Mouse (Mus musculus) heart, postnatal 10 days (tissue): ENCODE measurements around the gene Thy1. TPM values are rescaled to one million over a fixed set of nuclear protein-coding genes. Genes with fewer than 3 reads are reported as not detected.

Experiments used
- DNase-seq, 2 experiments: peaks; one replicate each; pipeline ENCODE4 v3.0.0; 2021
- intact Hi-C: fragments of 180-260 bp; cut with DNase I; formaldehyde crosslinking; loops from one replicate; pipeline ENCODE4 v1.15.1; 2025
- total RNA-seq, 2 experiments: library from RNA; stranded (reverse); gene quantifications; 2 replicates each; pipeline ENCODE4 v1.2.3; 2021

Gene Thy1
- total RNA-seq, 2 experiments from 2014 or later, result 31.3 to 32.3 TPM

DNA sequence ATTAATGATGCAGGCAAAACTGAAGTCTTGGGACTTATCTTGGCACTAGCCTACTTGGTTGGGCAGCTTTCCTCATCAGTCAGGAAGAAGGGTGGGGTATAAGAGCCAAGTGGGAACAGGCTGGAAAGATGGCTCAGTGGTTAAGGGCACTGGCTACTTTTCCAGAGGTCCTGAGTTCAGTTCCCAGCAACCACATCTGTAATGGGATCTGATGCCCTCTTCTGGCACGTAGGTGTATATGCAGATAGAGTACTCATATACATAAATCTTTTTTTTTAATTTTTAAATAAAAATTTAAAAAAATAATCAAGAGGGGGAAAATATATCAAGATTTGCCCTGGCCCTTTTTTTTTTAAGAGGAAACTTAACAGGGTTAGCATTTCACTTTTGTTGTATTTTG, 22.0 kb downstream of the Thy1 start:
- no peak for DNase-seq

DNA sequence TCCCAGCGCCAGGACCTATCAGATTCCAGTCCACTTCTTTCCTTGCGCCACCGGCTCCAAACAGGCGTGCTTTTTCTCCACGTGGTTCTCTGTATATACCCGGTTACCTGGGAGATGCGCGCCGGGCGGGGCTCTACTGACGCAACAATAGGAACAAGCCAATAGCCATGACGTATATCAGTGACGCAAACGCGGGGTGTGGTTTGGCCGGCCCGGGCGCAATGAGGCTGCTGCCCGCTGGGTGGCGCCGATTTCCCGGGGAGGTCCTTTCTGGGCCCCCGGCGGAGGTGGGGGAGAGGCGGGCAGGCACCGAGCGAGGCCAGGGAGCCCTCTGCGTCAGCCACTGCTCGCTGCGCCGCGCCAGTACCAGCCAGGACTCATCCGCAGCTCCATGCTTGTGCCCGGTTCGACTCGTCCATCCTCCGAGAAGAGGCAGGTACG, 23.6 kb downstream of the Thy1 start, which contains the start of gene Usp2:
Gene Usp2, plus strand, starts transcription at position 237 of the 441 bp plus-strand sequence.
- peak; percentile 100 for DNase-seq
- intact Hi-C loops, result loop anchor here (2.0 kb wide), 2 partner anchors 42 to 82 kb away; no protein-coding TSS in a partner anchor

More for the DNA sequence above, 22.0 kb downstream of the Thy1 start:
- intact Hi-C loops, result no loop called here

DNA sequence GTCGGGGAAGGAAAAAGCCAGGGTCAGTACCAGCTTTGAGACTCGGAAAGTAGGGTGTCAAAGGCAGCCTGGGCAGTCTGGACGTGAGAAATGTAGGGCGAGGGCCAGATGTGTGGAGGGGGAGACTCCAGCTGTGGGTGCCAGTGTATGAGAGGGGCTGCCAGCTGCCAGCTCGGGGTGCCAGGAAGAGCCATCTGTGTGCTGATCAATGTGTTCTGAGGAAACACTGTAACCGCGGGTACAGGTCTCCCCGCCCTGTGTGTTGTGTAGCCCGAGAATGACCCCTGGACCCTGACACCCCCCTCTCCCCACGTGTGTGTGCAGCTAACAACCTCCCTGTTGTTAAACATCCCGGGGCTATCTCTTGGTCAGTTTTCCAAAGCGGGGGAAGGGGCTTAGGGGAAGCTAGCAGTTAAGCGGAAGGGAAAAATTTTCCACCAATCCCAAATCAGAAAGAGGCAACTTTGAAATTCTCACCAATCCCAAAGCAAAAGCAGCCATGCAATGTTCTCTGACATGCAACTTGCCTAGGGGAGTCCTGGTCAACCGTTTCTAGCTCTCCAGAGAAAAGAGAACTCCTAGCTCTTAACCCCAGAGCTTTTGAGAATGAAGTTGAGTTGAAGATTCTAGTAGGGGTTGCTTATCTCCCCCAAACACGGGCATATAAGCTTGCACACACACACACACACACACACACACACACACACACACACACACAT, 24.2 kb downstream of the Thy1 start:
- intact Hi-C loops, result loop anchor here (2.0 kb wide), 2 partner anchors 41 to 83 kb away; no protein-coding TSS in a partner anchor
- DNase-seq, result no peak

DNA sequence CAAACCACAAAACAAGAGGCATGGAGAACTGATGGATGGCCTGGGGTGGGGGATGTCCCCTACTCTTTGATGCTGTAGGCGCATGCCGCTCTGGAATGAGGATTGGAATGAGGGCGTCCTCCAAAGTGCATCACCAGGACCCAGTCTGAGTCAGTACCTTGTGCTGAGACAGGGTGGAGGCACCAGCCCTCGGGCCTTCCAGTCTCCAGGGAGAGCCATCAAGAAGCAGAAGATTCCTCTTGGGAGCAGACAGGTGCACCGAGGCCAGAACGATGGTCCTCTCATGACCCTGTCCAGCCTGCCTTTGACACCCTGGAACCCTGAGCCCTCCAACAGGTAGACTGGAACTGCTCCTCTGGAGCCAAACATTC, 24.8 kb downstream of the Thy1 start:
- intact Hi-C loops, result loop anchor here (2.0 kb wide), 2 partner anchors 41 to 83 kb away; no protein-coding TSS in a partner anchor

DNA sequence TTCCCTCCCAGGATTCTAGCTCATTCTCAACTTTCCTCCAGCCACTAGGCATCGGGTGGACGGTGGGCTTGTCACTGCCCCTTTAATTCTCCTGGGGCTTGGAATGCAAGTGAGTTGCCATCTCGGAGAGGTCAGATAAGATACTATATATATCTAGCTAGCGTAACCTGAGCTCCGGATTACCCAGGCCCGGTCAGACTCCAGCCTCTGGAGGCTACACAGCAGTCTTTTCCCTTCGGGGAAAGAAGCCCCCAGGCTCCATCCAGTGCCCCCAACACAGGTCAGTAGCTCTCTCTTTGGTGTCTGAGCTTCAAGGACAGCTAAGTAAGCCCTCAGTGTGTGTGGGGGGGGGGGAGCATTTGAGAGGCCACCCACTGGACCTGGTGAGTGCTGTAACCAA, 26.1 kb downstream of the Thy1 start:
- peak; percentile 55 to 61 for DNase-seq
- intact Hi-C loops, result no loop called here

More for the DNA sequence above, 24.8 kb downstream of the Thy1 start:
- DNase-seq, result no peak

DNA sequence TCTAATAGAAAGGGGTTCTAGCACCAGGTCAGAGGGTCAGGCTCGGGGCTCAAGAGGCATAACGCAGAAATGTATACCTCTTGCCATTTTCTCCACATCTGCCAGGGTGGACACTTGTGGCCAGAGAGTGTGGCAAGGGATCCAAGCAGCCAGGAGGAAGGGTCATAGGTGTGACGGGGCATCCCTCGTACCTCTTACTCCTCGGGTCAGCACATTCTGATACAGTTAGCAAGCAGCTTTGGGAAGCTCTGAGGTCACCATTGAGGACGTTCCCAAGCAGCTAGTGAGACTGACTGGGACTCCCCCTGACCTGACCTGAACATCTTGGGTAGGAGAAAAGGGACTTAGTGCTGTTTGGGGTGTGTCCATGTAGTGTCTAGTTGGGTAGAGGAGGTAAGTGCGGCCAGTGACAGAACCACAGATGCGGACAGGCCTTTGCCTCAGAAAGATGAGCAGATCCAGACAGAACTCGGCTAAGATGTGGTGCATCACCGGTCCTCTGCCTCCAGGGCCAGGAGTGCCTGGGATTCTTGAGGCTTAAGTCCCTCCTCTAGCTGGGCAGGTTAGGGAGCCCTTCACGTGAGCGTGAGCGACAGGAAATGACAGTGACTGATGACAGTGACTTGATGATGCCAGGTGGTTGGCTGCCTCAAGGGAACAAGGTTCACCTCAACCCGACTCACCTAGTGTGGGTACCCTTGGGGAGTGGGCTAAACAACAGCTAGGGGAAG, 27.1 kb downstream of the Thy1 start:
- no peak for DNase-seq
- intact Hi-C loops, result no loop called here

DNA sequence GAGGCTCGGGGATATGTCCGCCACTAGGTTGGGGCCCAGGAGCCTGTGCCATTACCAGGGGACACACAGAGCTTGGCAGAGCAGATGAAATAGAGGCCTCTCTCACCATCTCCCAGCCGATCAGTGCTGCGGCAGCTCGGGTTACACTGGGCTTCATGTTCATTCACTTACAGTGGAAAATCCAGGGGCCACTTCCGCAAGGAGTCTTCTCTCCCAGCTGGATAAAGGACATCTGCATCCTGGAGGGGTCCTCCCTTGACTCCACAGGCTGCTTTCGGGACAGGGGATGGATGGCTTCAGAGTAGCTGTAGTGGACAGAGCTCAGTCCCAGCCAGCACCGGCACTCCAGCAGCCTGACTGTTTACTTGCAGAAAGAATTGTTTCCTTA, 27.7 kb downstream of the Thy1 start:
- intact Hi-C loops, result no loop called here
- DNase-seq, result no peak

DNA sequence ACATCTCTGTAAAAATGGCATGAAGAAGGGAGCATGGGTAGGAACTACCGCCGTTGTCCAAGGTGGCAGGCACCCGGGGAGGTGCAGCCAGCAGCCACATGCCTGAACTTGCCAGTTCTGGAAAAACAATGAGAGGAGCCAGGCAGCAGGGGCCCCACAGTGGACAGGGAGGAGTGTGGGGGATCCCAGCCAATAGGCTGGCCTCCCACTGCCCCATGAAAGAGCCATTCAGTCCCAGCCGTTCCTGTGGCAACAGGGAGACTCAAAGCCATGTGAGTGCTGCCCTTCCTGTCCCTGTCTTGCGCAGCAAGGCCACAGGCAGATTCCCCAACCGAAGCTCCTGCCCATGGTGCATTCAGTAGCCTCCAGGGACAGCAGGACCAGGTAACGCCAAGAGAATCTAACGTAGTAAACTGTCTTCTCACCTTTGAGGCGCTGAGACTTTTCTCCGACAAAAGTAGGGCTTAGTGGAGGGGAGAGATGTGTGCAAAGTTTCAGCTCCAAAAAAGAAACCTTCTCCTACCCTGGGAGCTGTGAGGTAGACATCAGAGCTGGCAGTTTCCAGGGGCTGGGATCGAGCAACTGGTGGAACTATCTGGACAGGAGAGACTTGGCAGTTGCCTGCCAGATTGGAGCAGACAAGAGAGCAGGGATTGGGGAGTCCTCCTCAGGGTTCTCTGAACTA, 28.9 kb downstream of the Thy1 start:
- intact Hi-C loops, result loop anchor here (2.0 kb wide), 1 partner anchor 23 kb away; no protein-coding TSS in a partner anchor
- DNase-seq, result peak in 1 of 2 experiments; percentile 52

DNA sequence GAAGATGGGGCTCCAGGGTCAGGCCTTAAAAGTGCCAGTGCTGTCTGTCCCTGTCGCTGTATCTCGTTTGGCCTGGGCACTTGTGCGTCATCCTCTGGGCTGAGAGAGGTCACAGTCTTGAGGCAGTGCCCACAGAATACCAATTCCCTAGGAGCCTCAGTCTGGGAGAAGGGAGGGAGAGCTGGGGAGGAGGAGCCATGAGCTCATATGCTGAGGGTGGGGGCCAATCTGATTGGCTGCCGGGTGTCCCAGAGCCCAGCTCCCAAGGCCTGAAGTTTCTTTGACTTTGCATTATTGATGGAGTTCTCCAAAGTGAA, 29.4 kb downstream of the Thy1 start:
- intact Hi-C loops, result loop anchor here (2.0 kb wide), 1 partner anchor 22 kb away; no protein-coding TSS in a partner anchor
- peak; percentile 61 to 67 for DNase-seq

DNA sequence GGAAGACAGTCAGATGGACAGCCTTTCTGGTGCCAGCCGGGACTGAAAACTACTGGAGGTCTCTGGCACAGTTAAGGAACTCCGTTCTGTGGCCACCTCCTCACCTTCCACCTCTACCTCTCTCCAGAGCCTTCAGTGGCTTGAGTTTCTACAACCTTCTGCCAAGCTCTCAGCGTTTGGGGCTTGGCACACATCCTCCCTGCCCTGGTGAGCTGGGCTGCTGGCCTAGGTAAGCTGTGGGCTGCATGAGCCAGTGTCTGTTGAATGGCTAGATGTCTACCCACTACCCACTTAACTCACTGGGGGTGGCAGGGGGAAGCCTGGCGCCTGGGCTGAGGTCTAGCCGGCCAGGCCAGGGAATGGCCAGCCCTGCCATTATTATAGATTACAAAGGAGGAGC, 29.9 kb downstream of the Thy1 start:
- intact Hi-C loops, result loop anchor here (2.0 kb wide), 1 partner anchor 22 kb away; no protein-coding TSS in a partner anchor
- peak in 1 of 2 experiments; percentile 41 for DNase-seq

DNA sequence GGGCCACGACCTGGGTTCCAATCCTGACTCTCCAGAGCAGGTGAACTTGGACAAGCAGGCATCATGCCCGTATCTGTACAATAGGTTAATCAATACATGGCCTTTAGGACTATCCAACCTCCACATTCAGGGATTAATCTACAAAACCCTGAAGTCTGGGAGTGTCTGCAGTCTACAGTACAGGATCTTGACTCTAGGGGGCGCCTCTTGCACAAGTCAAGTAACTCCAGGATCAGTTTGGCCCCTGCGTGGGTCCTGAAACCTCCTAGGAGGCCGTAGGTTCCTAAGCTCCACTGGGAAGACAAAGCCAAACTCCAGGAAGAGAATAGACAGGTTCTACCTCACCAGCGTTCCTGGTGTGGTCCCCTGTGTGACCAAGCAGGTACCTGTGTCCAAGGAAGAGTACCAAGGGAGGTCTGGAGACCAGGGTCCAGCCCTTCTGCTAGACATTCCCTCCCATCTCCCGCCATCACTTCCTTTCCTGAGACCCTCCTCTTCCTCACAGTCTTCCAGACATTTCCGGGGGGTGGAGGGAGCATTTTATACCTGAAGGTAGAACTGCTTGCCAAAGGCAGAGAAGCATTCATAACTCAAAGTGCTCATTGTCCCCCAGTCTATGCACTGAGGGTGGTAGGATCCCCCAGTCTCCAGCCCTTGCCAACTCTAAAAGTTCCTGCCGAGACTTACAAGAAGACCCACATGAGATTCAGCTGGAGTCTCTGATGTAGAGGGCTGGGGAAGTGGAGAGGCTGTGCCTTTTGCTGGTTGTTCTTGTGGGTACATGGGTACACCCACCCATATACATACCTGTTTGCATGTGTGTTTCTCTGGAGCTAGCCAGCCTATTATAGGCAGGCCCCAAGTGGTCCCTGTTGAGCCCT, 31.5 kb downstream of the Thy1 start:
- peak in 1 of 2 experiments; percentile 55 for DNase-seq
- intact Hi-C loops, result no loop called here

DNA sequence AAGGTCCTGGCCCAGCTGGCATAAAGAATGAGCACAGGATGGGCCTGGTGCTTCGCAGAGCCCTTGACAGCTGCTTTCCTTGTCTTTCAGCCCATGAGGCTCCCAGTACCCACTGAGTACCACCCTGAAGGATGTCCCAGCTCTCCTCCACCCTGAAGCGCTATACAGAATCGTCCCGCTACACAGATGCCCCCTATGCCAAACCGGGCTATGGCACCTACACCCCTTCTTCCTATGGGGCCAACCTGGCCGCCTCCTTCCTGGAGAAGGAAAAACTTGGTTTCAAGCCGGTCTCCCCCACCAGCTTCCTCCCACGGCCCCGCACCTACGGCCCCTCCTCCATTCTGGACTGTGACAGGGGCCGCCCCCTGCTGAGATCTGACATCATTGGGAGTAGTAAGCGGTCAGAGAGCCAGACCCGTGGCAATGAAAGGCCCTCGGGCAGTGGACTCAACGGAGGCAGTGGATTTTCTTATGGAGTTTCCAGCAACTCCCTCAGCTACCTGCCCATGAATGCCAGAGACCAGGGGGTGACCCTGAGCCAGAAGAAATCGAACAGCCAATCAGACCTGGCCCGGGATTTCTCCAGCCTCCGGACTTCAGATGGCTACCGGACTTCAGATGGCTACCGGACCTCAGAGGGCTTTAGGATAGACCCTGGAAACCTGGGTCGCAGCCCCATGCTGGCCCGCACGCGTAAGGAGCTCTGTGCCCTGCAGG, 32.3 kb downstream of the Thy1 start:
- no peak for DNase-seq

DNA sequence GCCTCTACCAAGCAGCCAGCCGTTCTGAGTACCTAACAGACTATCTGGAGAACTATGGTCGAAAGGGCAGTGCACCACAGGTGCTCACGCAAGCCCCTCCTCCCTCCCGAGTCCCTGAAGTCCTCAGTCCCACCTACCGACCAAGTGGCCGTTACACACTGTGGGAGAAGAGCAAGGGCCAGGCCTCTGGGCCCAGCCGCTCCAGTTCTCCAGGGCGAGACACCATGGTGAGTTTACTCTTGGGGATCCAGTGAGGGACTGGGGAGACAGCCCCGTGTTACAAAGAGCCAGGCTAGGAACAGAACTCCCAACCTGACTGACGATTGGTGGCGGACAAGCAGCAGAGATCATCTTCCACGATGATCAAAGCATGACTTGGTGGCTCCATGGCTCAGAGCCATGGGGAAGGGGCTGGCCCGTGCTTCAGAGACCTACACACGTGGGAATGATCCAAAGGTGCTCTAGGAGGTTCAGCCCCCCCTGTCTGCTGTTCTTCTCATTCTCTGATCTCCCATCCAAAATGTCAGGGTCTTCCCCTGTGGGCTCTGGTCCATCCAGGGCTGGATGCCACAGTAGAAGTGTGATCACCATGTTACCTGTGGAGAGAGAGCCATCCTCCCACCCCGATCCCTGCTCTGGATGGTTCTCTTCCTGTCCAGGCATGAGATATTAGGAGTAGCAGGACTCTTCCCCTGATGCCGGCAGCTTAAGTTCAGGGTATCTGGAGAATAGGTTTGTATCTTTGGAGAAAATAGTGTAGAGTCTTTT, 33.0 kb downstream of the Thy1 start:
- intact Hi-C loops, result no loop called here
- DNase-seq, result no peak

More for the DNA sequence above, 32.3 kb downstream of the Thy1 start:
- intact Hi-C loops, result no loop called here

DNA sequence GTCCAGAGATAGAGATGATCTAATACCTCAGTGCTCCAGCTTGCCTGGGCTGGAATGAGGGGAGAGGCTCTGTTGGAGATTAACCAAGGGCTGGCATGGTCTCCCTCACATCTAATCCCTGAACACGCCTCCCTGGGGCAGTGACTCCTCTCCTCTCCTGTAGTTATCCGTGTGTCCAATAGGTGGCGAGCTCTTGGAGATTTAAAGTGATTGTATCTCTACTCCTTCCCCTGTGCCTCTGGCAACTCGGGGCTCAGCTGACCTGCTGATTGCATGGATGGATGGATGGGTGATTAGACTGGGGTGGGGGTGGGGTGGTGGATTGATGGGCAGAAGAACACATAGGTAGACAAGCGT, 33.6 kb downstream of the Thy1 start:
- peak; percentile 83 to 85 for DNase-seq
- intact Hi-C loops, result no loop called here

DNA sequence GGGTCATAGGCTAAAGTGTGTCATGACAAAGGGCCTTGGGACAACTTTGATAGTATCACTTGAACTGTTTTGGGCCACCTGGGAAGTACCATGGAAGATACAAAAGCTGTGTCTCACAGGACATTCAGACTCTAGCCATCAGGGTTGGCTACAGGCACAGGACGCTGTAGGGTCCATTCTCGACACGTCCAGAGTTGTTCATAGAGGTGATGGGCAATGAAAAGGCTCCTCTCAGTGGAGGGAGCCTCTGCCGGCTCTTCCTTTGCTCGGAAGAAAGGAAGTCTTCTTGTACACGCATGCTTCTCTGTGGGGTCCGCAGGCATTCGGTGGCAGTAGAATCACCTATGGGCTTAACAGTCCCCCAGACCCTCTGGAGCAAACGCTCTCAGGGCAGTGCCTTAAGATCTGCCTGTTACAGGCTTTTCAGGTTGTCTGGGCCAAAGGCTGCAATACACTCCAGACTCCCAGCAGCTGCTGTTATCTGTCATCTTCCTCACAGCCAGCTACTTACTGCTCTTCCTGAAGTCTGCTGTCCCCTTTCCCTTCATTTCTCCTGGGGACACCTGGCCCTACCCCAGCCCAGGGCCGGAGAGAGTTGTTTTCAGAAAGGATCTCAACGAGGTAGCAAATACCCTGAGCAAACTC, 34.2 kb downstream of the Thy1 start:
- DNase-seq, result no peak
- intact Hi-C loops, result no loop called here

DNA sequence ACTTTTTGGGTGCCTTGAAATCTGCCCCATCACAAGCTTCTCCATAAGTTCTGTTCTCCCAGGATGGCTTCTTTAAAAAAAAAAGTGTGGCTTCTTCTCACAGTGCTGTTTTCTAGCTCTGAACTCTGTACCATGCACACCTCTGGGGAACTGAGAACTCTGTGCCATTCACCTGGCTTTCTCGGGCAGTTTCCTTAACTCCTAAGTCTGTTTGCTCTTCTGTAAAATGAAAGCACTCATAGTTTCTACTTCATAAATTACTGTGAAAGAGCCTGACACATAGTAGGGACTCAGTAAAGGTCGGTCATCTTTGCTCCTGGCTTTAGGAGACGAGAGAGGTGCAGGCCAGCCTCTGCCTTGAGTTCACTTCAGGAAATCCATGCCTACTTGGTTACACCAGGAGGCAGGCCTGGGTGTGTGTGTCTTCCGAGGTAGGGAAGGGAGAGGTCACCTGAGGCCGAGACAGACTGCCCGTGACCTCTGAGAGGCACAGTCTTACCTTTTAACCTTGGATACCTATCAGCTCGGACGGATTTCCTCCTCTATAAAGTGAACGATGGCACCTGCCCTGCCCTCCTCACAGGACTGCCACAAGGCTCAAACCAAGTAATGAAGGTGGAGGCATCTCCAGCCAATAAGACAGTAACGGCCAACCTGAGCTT, 35.1 kb downstream of the Thy1 start:
- intact Hi-C loops, result no loop called here
- DNase-seq, result no peak

DNA sequence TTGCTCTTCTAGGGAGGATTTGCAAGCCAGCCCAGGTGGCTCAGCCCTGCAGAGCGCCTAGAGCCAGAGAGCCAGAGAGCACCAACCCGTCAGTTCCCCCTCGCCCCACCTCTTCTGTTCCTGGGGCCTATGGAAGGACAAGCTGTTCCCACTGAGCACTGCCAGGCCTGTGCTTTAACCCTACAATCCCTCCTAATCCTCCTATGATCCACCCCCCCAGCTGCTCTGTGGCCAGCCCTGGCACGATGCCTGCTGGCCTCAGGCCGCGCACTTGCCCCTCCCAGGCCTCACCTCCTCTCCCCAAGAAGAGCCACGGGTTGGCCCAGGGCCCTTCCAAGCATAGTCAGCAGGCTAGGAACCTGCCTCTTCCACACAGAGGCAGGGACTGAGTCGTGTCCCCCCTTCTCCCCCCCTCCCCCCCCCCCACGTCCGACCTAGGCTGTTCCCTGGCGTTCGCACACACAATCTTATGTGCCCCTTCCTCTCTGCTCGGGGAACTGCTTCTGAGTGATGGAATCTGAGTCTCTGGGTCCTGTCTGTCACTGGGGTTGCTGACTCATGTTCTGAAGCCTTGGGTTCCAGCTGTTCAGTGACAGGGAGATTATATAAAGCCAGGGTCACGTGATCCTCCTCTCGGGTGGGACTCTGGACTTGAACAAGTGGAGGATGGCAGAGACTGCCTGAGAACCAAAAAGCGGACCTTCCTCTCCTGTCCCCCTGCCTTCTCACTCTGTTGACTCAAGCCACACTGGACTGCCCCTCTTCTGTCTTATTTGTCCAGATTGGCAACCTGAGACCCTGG, 36.0 kb downstream of the Thy1 start:
- intact Hi-C loops, result no loop called here
- peak; percentile 90 to 91 for DNase-seq
